Mouse (Mus musculus) midbrain, embryonic 10.5 days (tissue): ENCODE measurements around the gene Zfp981. TPM values are rescaled to one million over a fixed set of nuclear protein-coding genes. Genes with fewer than 3 reads are reported as not detected.
A peak's percentile ranks its signal among the peaks of the same experiment; 100 is the strongest.
"Not testable (repeated sequence)": the region's sequence is repeated elsewhere in the genome, so short reads cannot be mapped to it uniquely, and the experiment has no call there.

Experiments used
- DNase-seq: peaks from one replicate; pipeline ENCODE4 v3.0.0-alpha.2; 2017; ENCODE audit warnings: low spot score
- H3K27ac ChIP-seq: fragments of 300-500 bp; sonication (generic); replicated peaks from 2 replicates; pipeline ENCODE4 v1.5.1; 2016; ENCODE audit warnings: mild to moderate bottlenecking
- H3K27me3 ChIP-seq: fragments of 300-500 bp; sonication (generic); 2 replicates; pipeline ENCODE4 v1.6.1; 2016; ENCODE audit warnings: low read depth, mild to moderate bottlenecking; ENCODE audit not compliant: poor library complexity, severe bottlenecking
- H3K36me3 ChIP-seq: fragments of 300-500 bp; sonication (generic); 2 replicates; pipeline ENCODE4 v1.6.1; 2016; ENCODE audit warnings: mild to moderate bottlenecking, moderate library complexity
- H3K4me1 ChIP-seq: fragments of 300-500 bp; sonication (generic); 2 replicates; pipeline ENCODE4 v1.6.1; 2016
- H3K4me3 ChIP-seq: fragments of 300-500 bp; sonication (generic); 2 replicates; pipeline ENCODE4 v1.5.1; 2016; ENCODE audit warnings: mild to moderate bottlenecking, moderate library complexity
- H3K9me3 ChIP-seq: fragments of 300-500 bp; sonication (generic); replicated peaks from 2 replicates; pipeline ENCODE4 v1.6.1; 2016; ENCODE audit warnings: mild to moderate bottlenecking
- WGBS: fragments of 180-500 bp; shearing (Covaris S2); methylation state at CpG from one replicate; pipeline ENCODE4 v1.1.7; 2016; 5-methylcytosine and 5-hydroxymethylcytosine counted together
- polyA plus RNA-seq: library from polyadenylated mRNA; unstranded; fragments of >200 nt; fragmentation: Nextera tagmentation; extraction: Ambion mirVana; gene quantifications from 2 replicates; pipeline ENCODE4 v1.2.1, GENCODE M21; 2016

Zfp981 gene
- 0.11 TPM in 1 of 2 replicates, not detected in the other for polyA plus RNA-seq

- H3K36me3 ChIP-seq, H3K4me3 ChIP-seq, H3K27ac ChIP-seq, H3K27me3 ChIP-seq, DNase-seq, H3K4me1 ChIP-seq: not testable (repeated sequence)
- peaks cover 56% of the 10 kb centered on the region for H3K9me3 ChIP-seq
- WGBS = 92% methylated on average over 4 of the region's 4 CpGs
Measured at GRCm38 (mm10) chr4:146501727-146502126, at the start of gene Zfp981. Gene Zfp981 (plus strand): TSS chr4:146502027.

GRCm38 (mm10) chr4:146452576-146452975 lies 49.3 kb upstream of the Zfp981 start:
- WGBS = 92% methylated on average over 2 of the region's 2 CpGs
- not testable (repeated sequence) for H3K27ac ChIP-seq, DNase-seq, H3K27me3 ChIP-seq, H3K4me1 ChIP-seq, H3K4me3 ChIP-seq
- Histone ChIP-seq H3K36me3 (peaks cover 18% of the 10 kb centered on the region; the same call in 1 of the 2 replicates), H3K9me3 (peaks cover 67% of the 10 kb centered on the region)

GRCm38 (mm10) chr4:146454170-146454569 lies 47.7 kb upstream of the Zfp981 start:
- H3K27me3 ChIP-seq, H3K4me3 ChIP-seq, DNase-seq, H3K4me1 ChIP-seq, H3K27ac ChIP-seq: not testable (repeated sequence)
- 77% methylated on average over 1 of the region's 1 CpGs for WGBS
- peaks cover 10% of the 10 kb centered on the region; the same call in 1 of the 2 replicates for H3K36me3 ChIP-seq
- peaks cover 67% of the 10 kb centered on the region for H3K9me3 ChIP-seq

GRCm38 (mm10) chr4:146454896-146455295 lies 46.9 kb upstream of the Zfp981 start:
- no peak for DNase-seq
- Histone ChIP-seq H3K4me3 (no peak overlapping the region), H3K9me3 (peaks cover 70% of the 10 kb centered on the region), H3K4me1 (no peaks in the 10 kb centered on the region), H3K27ac (no peak overlapping the region), H3K27me3 (no peaks in the 10 kb centered on the region), H3K36me3 (peaks cover 9% of the 10 kb centered on the region; the same call in 1 of the 2 replicates)
- WGBS = 60% methylated on average over 2 of the region's 2 CpGs

- H3K27me3 ChIP-seq = no peaks in the 10 kb centered on the region
- H3K4me1 ChIP-seq = no peaks in the 10 kb centered on the region
- DNase-seq = peak; percentile 21
- H3K4me3 ChIP-seq = no peak overlapping the region
- no peak overlapping the region for H3K27ac ChIP-seq
- H3K9me3 ChIP-seq = peaks cover 71% of the 10 kb centered on the region
- H3K36me3 ChIP-seq = peaks cover 9% of the 10 kb centered on the region; the same call in 1 of the 2 replicates
- 94% methylated on average over 7 of the region's 7 CpGs for WGBS
Measured at GRCm38 (mm10) chr4:146455321-146455721, 46.5 kb upstream of the Zfp981 start.

GRCm38 (mm10) chr4:146456061-146456726 lies 45.6 kb upstream of the Zfp981 start:
- no peaks in the 10 kb centered on the region for H3K27me3 ChIP-seq
- no peak for DNase-seq
- peaks cover 9% of the 10 kb centered on the region; the same call in 1 of the 2 replicates for H3K36me3 ChIP-seq
- WGBS = 76% methylated on average over 4 of the region's 4 CpGs
- H3K27ac ChIP-seq = no peak overlapping the region
- peaks cover 77% of the 10 kb centered on the region for H3K9me3 ChIP-seq
- H3K4me1 ChIP-seq = no peaks in the 10 kb centered on the region
- no peak overlapping the region for H3K4me3 ChIP-seq

GRCm38 (mm10) chr4:146457126-146457525 lies 44.7 kb upstream of the Zfp981 start:
- DNase-seq = no peak

GRCm38 (mm10) chr4:146457720-146458119 lies 44.1 kb upstream of the Zfp981 start:
- Histone ChIP-seq H3K4me3 (no peak overlapping the region), H3K4me1 (no peaks in the 10 kb centered on the region), H3K9me3 (peaks cover 78% of the 10 kb centered on the region), H3K36me3 (peaks cover 6% of the 10 kb centered on the region; the same call in 1 of the 2 replicates), H3K27ac (no peak overlapping the region), H3K27me3 (no peaks in the 10 kb centered on the region)
- no peak for DNase-seq
- 74% methylated on average over 1 of the region's 1 CpGs for WGBS

More at GRCm38 (mm10) chr4:146457126-146457525, 44.7 kb upstream of the Zfp981 start:
- peaks cover 9% of the 10 kb centered on the region; the same call in 1 of the 2 replicates for H3K36me3 ChIP-seq
- H3K27ac ChIP-seq = no peak overlapping the region
- no peaks in the 10 kb centered on the region for H3K27me3 ChIP-seq
- no peaks in the 10 kb centered on the region for H3K4me1 ChIP-seq
- H3K9me3 ChIP-seq = peaks cover 80% of the 10 kb centered on the region
- WGBS = 77% methylated on average over 2 of the region's 2 CpGs
- H3K4me3 ChIP-seq = no peak overlapping the region

GRCm38 (mm10) chr4:146459822-146460221 lies 42.0 kb upstream of the Zfp981 start:
- H3K36me3 ChIP-seq = peaks cover 12% of the 10 kb centered on the region
- WGBS = 81% methylated on average over 5 of the region's 5 CpGs
- H3K27ac ChIP-seq, H3K4me1 ChIP-seq, H3K4me3 ChIP-seq, H3K27me3 ChIP-seq, DNase-seq: not testable (repeated sequence)
- H3K9me3 ChIP-seq = peaks cover 74% of the 10 kb centered on the region

- not testable (repeated sequence) for H3K4me1 ChIP-seq, H3K27ac ChIP-seq, DNase-seq, H3K27me3 ChIP-seq, H3K4me3 ChIP-seq
- WGBS = 84% methylated on average over 5 of the region's 5 CpGs
- H3K36me3 ChIP-seq = peaks cover 10% of the 10 kb centered on the region
- H3K9me3 ChIP-seq = peaks cover 74% of the 10 kb centered on the region
Measured at GRCm38 (mm10) chr4:146460685-146461084, 41.1 kb upstream of the Zfp981 start.

- H3K27ac ChIP-seq, H3K27me3 ChIP-seq, H3K4me3 ChIP-seq, DNase-seq, H3K4me1 ChIP-seq: not testable (repeated sequence)
- H3K36me3 ChIP-seq = peaks cover 10% of the 10 kb centered on the region
- WGBS = 91% methylated on average over 17 of the region's 19 CpGs
- H3K9me3 ChIP-seq = peaks cover 55% of the 10 kb centered on the region
Measured at GRCm38 (mm10) chr4:146463649-146464351, 38.0 kb upstream of the Zfp981 start.

- not testable (repeated sequence) for H3K36me3 ChIP-seq, H3K4me1 ChIP-seq, DNase-seq, H3K27me3 ChIP-seq, H3K27ac ChIP-seq, H3K4me3 ChIP-seq
- WGBS = 90% methylated on average over 11 of the region's 12 CpGs
- peaks cover 44% of the 10 kb centered on the region for H3K9me3 ChIP-seq
Measured at GRCm38 (mm10) chr4:146469984-146470383, 31.8 kb upstream of the Zfp981 start.

GRCm38 (mm10) chr4:146474181-146474580 lies 27.6 kb upstream of the Zfp981 start:
- H3K27ac ChIP-seq, H3K27me3 ChIP-seq, H3K36me3 ChIP-seq, H3K4me1 ChIP-seq, DNase-seq, H3K4me3 ChIP-seq: not testable (repeated sequence)
- peaks cover 62% of the 10 kb centered on the region for H3K9me3 ChIP-seq
- WGBS = no CpG with 5 or more reads among the region's 1 CpGs
